Mouse (Mus musculus) hindbrain, embryonic 16.5 days (tissue): ENCODE measurements around the gene Arhgap1. TPM values are rescaled to one million over a fixed set of nuclear protein-coding genes. Genes with fewer than 3 reads are reported as not detected.

Experiments used
- ATAC-seq: fragments of 200-750 bp; cut with Nextera tagmentation; 2 replicates; pipeline ENCODE4 v1.8.0; 2017; ENCODE audit warnings: moderate TSS enrichment, moderate library complexity
- H3K27ac ChIP-seq: fragments of 300-500 bp; sonication (generic); 2 replicates; pipeline ENCODE4 v1.5.1; 2014; ENCODE audit warnings: low read depth, mild to moderate bottlenecking, control low read depth, low read length, moderate library complexity
- H3K27me3 ChIP-seq: fragments of 300-500 bp; sonication (generic); replicated peaks from 2 replicates; pipeline ENCODE4 v1.6.1; 2014; ENCODE audit warnings: low read length; ENCODE audit not compliant: control insufficient read depth, insufficient read depth
- H3K36me3 ChIP-seq: fragments of 300-500 bp; sonication (generic); 2 replicates; pipeline ENCODE4 v1.6.1; 2014; ENCODE audit warnings: mild to moderate bottlenecking, low read length, moderate library complexity, mixed read lengths; ENCODE audit not compliant: control insufficient read depth, insufficient read depth
- H3K4me1 ChIP-seq: fragments of 300-500 bp; sonication (generic); 2 replicates; pipeline ENCODE4 v1.6.1; 2014; ENCODE audit warnings: low read depth, low read length; ENCODE audit not compliant: control insufficient read depth, insufficient read depth
- H3K4me2 ChIP-seq: fragments of 300-500 bp; sonication (generic); 2 replicates; pipeline ENCODE4 v1.6.1; 2014; ENCODE audit warnings: mild to moderate bottlenecking, low read length, control low read depth, moderate library complexity
- H3K4me3 ChIP-seq: fragments of 300-500 bp; sonication (generic); 2 replicates; pipeline ENCODE4 v1.5.1; 2014; ENCODE audit warnings: mild to moderate bottlenecking, low read length, control low read depth, moderate library complexity
- H3K9ac ChIP-seq: fragments of 300-500 bp; sonication (generic); 2 replicates; pipeline ENCODE4 v1.6.1; 2014; ENCODE audit warnings: low read depth, mild to moderate bottlenecking, control low read depth, low read length, moderate library complexity
- H3K9me3 ChIP-seq: fragments of 300-500 bp; sonication (generic); 2 replicates; pipeline ENCODE4 v1.6.1; 2014; ENCODE audit warnings: mild to moderate bottlenecking, low read length, moderate library complexity; ENCODE audit not compliant: control insufficient read depth
- WGBS: fragments of 180-500 bp; shearing (Covaris S2); extraction: QIAGEN DNeasy Blood & Tissue Kit; methylation state at CpG from one replicate; pipeline ENCODE4 v1.1.7; 2014; 5-methylcytosine and 5-hydroxymethylcytosine counted together
- polyA plus RNA-seq: library from polyadenylated mRNA; unstranded; fragments of >200 nt; fragmentation: Nextera tagmentation; extraction: Ambion mirVana; gene quantifications from 2 replicates; pipeline ENCODE4 v1.2.1, GENCODE M21; 2015

Gene Arhgap1
- polyA plus RNA-seq, 1 experiment from 2014 or later, result 89.5 TPM

- ATAC-seq, result no peak
- Histone ChIP-seq H3K36me3 (peaks cover 26% of the 10 kb centered on the region), H3K9me3 (no peaks in the 10 kb centered on the region), H3K9ac (no peak overlapping the region), H3K27ac (no peak overlapping the region), H3K27me3 (no peaks in the 10 kb centered on the region), H3K4me1 (peaks cover 11% of the 10 kb centered on the region), H3K4me3 (no peak overlapping the region), H3K4me2 (no peak overlapping the region)
- 91% methylated on average over 5 of the region's 5 CpGs for WGBS
These were observed 5.7 kb downstream of the Arhgap1 start for GRCm38 (mm10) chr2:91655388-91655787.

DNA sequence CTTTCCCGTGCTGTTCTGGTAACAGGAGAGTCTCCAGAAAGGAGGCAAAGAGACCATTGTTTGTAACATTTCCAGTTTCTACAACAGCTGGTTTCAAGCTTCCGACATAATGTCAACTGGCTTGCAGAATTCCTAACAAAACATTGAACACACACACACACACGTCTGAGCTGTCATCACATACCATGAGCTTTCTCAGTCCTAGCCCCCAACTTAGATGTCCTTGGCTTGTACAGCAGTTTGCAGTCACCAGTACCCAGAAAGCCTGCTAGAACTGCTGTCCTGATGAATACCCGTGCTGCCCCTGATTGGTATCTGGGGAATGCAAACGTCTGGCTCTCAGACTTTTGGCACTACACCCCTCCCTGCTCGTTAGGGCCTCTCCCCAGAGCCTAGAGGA, 6.2 kb downstream of the Arhgap1 start:
- peaks cover 8% of the 10 kb centered on the region for H3K4me1 ChIP-seq
- no peak for ATAC-seq
- H3K27me3 ChIP-seq, result no peaks in the 10 kb centered on the region
- H3K9ac ChIP-seq, result no peak overlapping the region
- 76% methylated on average over 6 of the region's 6 CpGs for WGBS
- H3K9me3 ChIP-seq, result no peaks in the 10 kb centered on the region
- peaks cover 26% of the 10 kb centered on the region for H3K36me3 ChIP-seq
- no peak overlapping the region for H3K27ac ChIP-seq
- H3K4me2 ChIP-seq, result no peak overlapping the region
- H3K4me3 ChIP-seq, result no peak overlapping the region

DNA sequence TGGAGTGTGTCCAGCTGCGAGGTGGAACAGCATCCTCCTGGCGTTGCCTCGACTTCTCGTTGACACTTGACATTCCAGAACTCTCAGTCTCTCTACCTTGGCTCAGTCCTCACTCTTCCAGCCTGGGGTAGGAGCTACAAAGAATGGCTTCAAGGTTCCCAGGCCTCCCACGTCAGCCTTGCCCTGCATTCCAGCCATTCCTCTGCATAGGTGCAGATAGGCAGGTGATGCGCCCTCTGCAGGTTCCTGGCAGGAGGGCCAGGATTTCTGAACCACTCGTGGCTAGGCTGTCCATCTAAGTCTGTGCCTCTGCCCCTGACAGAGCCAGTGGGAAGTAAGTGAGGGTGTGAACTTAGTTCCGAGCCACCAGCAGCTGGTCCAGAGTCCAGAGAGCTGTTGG, 7.1 kb downstream of the Arhgap1 start:
- Histone ChIP-seq H3K27ac (no peak overlapping the region), H3K9me3 (no peaks in the 10 kb centered on the region), H3K9ac (no peak overlapping the region), H3K36me3 (peaks cover 26% of the 10 kb centered on the region), H3K4me2 (no peak overlapping the region), H3K27me3 (no peaks in the 10 kb centered on the region), H3K4me3 (no peak overlapping the region), H3K4me1 (peaks cover 5% of the 10 kb centered on the region)
- ATAC-seq, result no peak
- 81% methylated on average over 8 of the region's 8 CpGs for WGBS

GRCm38 (mm10) chr2:91659657-91660056, 10.0 kb downstream of the Arhgap1 start:
- Histone ChIP-seq H3K4me2 (no peak overlapping the region), H3K9me3 (no peaks in the 10 kb centered on the region), H3K9ac (no peak overlapping the region), H3K4me1 (no peaks in the 10 kb centered on the region), H3K27me3 (no peaks in the 10 kb centered on the region), H3K4me3 (no peak overlapping the region), H3K36me3 (peaks cover 43% of the 10 kb centered on the region), H3K27ac (no peak overlapping the region)
- WGBS, result 97% methylated on average over 8 of the region's 8 CpGs
- no peak for ATAC-seq

- no peak overlapping the region for H3K9ac ChIP-seq
- H3K27me3 ChIP-seq, result no peaks in the 10 kb centered on the region
- H3K4me2 ChIP-seq, result no peak overlapping the region
- H3K36me3 ChIP-seq, result peaks cover 42% of the 10 kb centered on the region
- no peaks in the 10 kb centered on the region for H3K4me1 ChIP-seq
- no peak overlapping the region for H3K4me3 ChIP-seq
- no peak for ATAC-seq
- WGBS, result 96% methylated on average over 6 of the region's 6 CpGs
- no peaks in the 10 kb centered on the region for H3K9me3 ChIP-seq
- H3K27ac ChIP-seq, result no peak overlapping the region
These were observed 11.3 kb downstream of the Arhgap1 start for GRCm38 (mm10) chr2:91660981-91661380.

DNA sequence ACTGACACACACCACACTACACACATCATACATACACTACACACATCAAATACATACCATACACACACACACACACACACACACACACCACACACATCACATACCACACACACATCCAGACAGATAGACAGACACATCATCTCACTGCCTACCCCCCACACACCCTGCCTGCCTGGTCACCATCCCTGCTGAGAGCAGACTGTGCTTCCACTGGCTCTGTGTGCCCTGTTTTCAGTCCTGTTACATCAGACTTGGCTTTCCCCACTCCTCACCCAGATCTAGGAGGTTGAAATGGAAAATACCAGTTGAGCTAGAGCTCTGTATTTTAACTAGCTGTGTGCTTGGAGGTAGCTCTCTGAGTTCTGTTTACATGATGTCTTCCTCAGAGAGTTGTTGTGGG, 15.1 kb downstream of the Arhgap1 start:
- H3K4me3 ChIP-seq, result no peak overlapping the region
- no peak overlapping the region for H3K4me2 ChIP-seq
- H3K36me3 ChIP-seq, result peaks cover 40% of the 10 kb centered on the region
- H3K9ac ChIP-seq, result no peak overlapping the region
- H3K9me3 ChIP-seq, result no peaks in the 10 kb centered on the region
- no peaks in the 10 kb centered on the region for H3K27me3 ChIP-seq
- no peak for ATAC-seq
- no peak overlapping the region for H3K27ac ChIP-seq
- no peaks in the 10 kb centered on the region for H3K4me1 ChIP-seq

- Histone ChIP-seq H3K4me3 (no peak overlapping the region), H3K9ac (no peak overlapping the region), H3K36me3 (peaks cover 48% of the 10 kb centered on the region), H3K27me3 (no peaks in the 10 kb centered on the region), H3K4me1 (no peaks in the 10 kb centered on the region), H3K9me3 (no peaks in the 10 kb centered on the region), H3K27ac (no peak overlapping the region), H3K4me2 (no peak overlapping the region)
- 95% methylated on average over 6 of the region's 6 CpGs for WGBS
- ATAC-seq, result no peak
These were observed 16.8 kb downstream of the Arhgap1 start for GRCm38 (mm10) chr2:91666386-91666910.

- Histone ChIP-seq H3K4me2 (no peak overlapping the region), H3K27me3 (no peaks in the 10 kb centered on the region), H3K9ac (no peak overlapping the region), H3K36me3 (peaks cover 48% of the 10 kb centered on the region), H3K4me3 (no peak overlapping the region), H3K9me3 (no peaks in the 10 kb centered on the region), H3K27ac (no peak overlapping the region), H3K4me1 (no peaks in the 10 kb centered on the region)
- ATAC-seq, result no peak; the same call in 1 of the 2 replicates
- WGBS, result 89% methylated on average over 2 of the region's 2 CpGs
These were observed 18.1 kb downstream of the Arhgap1 start for GRCm38 (mm10) chr2:91667747-91668146.

- ATAC-seq, result no peak
These were observed 19.7 kb downstream of the Arhgap1 start for GRCm38 (mm10) chr2:91669326-91669725.

DNA sequence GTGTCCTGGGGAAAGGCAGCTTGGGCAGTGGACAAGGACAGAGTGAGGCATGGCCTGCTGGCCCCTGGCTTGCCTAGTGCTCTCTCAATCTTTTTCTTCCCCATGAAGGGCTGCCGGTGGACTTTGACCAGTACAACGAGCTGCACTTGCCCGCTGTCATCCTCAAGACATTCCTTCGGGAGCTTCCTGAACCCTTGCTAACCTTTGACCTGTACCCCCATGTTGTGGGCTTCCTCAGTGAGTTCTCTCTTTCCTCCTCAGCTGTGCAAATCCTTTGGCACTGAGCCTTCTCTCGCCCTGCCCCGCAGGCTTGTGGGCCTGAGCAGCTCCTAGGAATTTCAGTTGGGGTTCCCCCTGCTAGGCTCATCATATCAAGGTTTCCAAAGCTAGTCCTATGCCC, 20.4 kb downstream of the Arhgap1 start:
- H3K4me2 ChIP-seq, result no peak overlapping the region
- H3K36me3 ChIP-seq, result peaks cover 44% of the 10 kb centered on the region
- no peaks in the 10 kb centered on the region for H3K27me3 ChIP-seq
- no peak overlapping the region for H3K4me3 ChIP-seq
- no peaks in the 10 kb centered on the region for H3K9me3 ChIP-seq
- no peak overlapping the region for H3K27ac ChIP-seq
- WGBS, result 92% methylated on average over 6 of the region's 6 CpGs
- ATAC-seq, result no peak
- H3K4me1 ChIP-seq, result no peaks in the 10 kb centered on the region
- no peak overlapping the region for H3K9ac ChIP-seq

More at GRCm38 (mm10) chr2:91669326-91669725, 19.7 kb downstream of the Arhgap1 start:
- Histone ChIP-seq H3K4me1 (no peaks in the 10 kb centered on the region), H3K9me3 (no peaks in the 10 kb centered on the region), H3K27me3 (no peaks in the 10 kb centered on the region), H3K4me3 (no peak overlapping the region), H3K27ac (no peak overlapping the region), H3K36me3 (peaks cover 43% of the 10 kb centered on the region), H3K9ac (no peak overlapping the region), H3K4me2 (no peak overlapping the region)
- 94% methylated on average over 8 of the region's 8 CpGs for WGBS
